Mouse (Mus musculus) ovary, adult 18-20 months (tissue): ENCODE measurements around the gene Hist1h4c.
A peak's percentile ranks its signal among the peaks of the same experiment; 100 is the strongest.

Source experiments
- DNase-seq: peaks from one replicate; pipeline ENCODE4 v3.0.0; 2022; ENCODE audit warnings: low spot score, mixed read lengths

Gene Hist1h4c

DNA sequence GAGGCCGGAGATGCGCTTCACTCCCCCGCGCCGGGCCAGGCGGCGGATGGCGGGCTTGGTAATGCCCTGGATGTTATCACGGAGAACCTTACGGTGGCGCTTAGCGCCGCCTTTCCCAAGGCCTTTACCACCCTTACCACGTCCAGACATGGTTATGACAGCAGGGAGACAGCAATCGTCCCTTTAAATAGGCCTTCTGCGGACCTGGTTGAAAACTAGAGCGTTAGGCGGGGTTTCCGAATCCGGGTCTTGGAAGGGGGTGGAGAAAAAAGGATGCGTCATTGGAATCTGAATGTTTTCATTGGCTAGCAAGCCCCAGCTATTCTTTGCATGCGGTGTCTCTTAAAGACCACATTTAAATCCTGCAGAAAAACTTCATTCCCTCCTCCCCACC lies at the start of gene Hist1h4c:
Gene Hist1h4c, minus strand, starts transcription at position 155 of the 394 bp plus-strand sequence.
- DNase-seq: peak; percentile 97

DNA sequence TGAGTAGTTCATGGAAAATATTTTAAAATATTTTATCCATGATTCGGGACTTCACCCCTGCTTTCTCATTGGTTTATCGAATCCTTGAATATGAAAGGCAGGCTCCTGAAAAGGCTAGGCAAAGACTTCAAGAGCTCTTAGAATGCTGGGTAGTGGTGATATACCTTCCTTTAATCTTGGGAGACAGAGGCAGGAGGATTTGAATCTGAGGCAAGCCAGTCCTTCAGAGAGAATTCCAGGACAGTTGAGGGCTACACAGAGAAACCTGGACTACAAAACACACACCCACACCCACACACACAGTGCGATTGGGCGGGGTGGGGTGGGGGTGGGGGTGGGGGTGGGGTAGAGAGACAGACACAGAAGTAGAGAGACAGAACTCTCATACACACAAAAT lies 49.6 kb upstream of the Hist1h4c start:
- no peak for DNase-seq

DNA sequence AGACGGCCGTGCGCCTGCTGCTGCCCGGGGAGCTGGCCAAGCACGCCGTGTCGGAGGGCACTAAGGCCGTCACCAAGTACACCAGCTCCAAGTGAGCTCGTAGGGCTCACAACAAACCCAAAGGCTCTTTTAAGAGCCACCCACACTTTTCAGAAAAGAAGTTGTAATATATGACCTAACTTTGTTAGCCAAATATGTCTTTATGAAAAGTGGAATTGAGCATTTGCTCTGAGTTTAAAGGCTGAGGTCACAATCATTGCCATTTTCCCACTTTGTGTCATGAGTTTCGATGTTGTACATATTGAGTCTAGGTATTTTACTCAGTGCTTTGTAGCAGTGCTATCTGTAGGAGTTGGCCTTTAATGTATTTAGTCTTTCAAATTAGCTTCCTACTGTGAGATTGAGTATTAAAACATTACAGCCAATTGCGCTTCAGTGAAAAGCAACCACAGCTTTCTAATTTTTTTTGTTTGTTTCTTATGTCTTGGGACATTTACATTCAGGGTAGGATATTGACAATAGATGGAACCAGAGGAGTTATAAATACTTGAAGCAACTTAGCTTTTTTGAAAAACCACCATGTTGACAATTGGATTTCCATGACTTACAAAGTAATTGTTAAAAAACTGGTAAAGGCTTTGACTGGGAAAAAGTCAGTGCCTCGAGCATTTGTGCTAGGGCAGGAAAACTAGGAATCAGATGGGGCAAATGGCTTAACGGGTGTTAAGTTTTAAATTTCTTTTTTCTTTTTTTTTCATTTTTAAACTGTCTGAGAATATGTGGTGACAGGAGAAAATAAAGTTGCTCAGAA lies 49.0 kb upstream of the Hist1h4c start:
- DNase-seq: no peak

DNA sequence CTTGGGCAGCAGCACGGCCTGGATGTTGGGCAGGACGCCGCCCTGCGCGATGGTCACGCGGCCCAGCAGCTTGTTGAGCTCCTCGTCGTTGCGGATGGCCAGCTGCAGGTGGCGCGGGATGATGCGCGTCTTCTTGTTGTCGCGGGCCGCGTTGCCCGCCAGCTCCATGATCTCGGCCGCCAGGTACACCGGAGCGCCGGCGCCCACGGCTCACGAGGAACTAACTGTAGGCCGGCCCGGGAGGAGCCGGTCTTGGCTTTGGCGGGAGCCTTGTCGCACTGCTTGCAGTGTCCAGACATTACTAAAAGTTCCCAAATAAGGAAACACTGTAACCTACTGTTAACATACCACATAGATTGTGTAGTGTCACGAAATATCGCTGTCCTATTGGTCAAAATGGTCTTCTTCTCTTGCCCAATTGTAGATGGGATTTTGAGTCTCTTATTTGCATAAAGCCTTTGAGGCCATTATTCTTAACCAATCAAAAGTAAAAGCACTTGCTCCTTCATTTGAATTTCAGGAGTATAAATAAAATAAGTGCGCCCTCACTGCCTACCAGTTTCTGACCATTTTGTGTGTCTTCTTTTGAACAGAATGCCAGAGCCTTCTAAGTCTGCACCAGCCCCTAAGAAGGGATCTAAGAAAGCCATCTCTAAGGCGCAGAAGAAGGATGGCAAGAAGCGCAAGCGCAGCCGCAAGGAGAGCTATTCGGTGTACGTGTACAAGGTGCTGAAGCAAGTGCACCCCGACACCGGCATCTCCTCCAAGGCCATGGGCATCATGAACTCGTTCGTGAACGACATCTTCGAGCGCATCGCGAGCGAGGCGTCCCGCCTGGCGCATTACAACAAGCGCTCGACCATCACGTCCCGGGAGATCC lies 48.2 kb upstream of the Hist1h4c start, which contains the start of gene Hist1h2bb:
Gene Hist1h2bb, plus strand, starts transcription at position 534 of the 880 bp plus-strand sequence.
- DNase-seq: peak; percentile 45

DNA sequence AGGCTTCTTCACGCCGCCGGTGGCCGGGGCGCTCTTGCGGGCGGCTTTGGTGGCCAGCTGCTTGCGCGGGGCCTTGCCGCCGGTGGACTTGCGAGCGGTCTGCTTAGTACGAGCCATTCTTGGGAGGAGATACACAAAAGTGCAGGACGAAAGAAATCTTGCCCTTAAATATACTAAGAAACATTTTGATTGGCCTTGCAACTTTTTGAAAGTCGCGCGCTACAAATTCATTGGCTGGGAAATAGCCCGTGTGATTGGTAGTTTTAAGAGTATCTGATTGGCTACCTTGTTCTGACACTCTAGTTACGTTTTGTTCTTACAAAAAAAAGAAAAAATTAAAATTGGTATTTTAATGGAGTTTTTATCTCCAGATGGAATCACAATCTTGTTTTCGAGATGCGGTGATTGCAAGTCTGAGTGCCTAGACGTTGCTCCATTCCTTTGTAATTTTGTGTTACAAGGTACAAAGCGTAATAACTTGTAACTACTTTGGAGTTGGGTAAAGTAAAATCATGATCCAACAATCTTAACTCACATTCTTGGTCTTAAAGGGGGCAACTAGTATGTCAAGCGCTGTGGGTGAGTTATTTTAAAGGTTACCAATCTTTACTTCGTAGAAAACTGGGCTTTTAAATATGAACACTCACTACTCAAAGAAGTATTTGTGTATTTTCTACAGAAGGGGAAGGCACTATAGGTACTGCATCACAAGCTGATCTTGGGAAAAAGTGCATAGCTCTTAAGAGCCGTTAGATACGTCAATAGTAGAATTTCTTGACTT lies 47.3 kb upstream of the Hist1h4c start, which contains the start of gene Hist1h3c:
Gene Hist1h3c, minus strand, starts transcription at position 222 of the 781 bp plus-strand sequence.
- peak; percentile 59 for DNase-seq

DNA sequence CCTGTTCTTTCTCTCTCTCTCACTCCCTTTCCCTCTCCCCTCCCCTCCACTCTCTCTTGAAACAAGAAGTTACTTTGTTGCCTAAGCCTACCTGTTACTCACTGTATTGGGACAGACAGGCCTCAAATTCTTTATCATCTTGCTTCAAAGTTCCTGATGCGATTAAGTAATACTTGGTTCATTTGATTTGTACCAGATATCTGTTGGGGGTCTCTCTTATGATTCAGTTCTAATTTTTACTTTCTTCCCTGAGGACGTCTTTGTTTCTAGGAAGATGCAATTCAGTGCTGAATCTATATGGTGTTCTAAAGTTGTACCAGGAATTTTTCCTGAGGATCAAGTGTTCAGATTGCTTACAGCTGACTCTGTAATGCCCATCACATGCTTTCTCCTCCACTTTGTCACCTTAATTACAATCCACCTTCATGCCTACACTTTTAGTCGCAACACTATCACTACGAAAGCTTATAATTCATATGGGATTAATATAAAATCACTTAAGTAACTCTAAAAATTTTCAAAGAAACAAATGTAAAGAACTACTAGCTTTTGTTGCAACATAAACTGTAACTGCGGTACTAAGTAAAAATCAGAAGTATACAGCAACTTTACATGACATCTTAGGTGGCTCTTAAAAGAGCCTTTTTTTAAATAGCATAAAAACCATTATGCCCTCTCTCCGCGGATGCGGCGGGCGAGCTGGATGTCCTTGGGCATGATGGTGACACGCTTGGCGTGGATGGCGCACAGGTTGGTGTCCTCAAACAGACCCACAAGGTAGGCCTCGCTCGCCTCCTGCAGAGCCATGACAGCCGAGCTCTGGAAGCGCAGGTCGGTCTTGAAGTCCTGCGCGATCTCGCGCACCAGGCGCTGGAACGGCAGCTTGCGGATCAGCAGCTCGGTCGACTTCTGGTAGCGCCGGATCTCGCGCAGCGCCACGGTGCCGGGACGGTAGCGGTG lies 46.4 kb upstream of the Hist1h4c start:
- DNase-seq: no peak

DNA sequence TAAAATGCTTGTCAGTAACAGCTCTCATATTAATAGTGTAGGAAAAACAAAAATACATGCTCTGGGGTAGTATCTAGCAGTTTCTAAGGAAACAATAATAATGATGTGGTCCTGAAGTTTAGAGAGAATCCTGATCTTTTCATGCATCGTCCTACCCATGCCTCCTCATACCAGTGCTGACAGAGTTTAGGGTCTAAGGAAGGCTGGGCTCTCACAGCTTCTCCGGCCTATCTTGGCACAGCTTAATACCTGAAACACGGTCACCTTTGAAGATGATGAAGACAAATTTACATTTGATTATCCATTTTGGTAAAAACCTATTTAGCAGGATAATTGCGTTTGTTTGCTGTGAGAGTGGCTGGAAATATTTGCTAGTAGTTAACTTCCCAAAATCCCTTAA lies 45.7 kb upstream of the Hist1h4c start:
- no peak for DNase-seq

DNA sequence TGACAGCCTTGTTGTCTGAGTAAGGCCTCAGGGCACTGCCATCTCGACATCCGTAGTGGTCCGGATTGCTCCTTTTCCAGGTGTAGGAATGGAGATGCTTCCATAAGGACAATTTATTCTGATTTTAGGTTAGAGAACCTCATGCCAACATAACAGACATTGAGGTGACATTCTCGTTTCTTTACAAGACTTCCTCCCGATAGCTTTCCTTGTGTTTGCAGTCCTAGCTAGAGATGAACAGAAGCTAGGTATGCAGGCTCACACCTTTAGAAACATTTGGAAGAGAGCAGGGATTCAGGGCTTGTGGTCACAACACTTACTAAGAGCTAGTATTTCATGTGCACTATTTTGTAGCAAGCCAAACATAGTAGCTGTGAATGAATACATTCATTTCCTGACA lies 45.0 kb upstream of the Hist1h4c start:
- no peak for DNase-seq

DNA sequence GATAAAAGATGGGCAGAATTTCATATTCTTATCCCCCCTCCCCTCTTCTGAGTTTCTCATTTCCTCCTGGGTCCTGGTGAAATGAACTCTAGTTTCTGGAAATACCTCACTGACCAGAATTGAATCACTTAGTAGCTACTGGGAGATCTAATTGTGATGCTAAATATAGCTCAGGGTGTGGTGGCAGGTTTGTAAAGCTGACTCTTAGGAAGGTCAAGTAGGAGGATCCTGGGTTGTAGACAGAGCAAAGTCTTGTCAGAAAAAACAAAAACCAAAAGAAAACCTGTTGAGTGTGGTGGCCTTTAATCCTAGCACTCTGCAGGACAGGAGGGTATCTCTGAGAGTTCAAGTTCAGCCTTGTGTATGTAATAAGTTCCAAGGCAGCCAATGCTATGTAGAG lies 43.8 kb upstream of the Hist1h4c start:
- no peak for DNase-seq

DNA sequence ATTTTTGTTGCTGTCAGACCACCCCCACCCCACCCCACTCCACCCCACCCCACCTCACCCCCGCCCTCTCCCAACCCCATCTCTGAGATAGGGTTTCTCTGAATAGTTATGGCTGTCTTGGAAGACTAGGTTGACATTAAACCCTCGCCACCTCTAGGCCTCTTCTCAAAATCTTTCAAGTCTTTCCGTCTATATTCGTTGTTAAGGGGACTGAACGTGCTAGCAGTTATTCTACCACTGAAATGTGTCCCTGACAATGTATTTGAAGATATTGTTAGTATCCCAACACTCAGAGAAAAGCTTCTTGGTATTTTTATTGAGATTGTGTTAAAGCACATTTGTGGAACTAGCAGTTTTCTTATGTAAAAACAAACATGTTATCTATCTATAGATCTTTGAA lies 42.7 kb upstream of the Hist1h4c start:
- no peak for DNase-seq

DNA sequence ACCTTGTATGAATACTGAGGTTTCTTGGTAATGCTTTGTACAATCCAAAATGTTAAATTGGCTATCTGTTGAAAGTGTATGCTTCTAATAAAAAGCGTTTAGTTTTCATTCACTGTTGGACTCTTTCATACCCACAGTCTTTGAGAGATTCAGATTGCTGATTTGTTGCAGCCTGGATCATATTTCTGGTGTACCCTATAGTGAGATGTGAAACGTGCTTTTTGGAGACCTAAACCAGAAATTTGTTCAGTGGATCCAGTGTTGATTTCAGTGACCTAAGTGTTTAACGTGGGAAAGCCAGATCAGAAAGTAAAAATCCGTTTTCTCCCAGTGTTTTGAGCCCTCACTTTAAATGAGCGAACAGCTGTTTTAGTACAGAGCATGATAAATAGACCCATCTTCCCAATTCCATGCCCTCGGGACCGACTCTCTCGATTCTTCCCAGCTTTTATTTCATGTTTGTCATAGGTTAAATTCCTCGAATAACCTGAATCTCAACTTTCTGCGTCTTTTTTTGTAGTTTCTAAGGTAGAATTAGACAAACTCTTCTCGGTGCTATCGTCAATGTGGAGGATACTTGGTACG lies 42.1 kb upstream of the Hist1h4c start:
- DNase-seq: no peak

DNA sequence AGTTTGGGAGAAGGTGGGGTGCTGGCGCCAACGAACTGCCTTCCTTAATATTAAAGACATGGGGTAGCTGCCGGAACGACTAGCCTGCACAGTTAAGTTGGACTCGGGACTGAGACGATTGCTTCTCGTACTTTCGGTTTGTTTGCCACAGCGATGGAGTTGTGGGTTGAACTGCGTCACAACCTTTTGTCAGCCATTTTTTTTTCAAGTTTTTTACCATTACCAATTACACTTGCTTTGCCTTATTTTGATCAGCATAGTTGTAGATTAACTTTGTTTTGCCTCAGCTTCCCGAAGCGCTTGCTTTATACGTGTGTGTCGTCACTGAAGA lies 41.6 kb upstream of the Hist1h4c start:
- no peak for DNase-seq

DNA sequence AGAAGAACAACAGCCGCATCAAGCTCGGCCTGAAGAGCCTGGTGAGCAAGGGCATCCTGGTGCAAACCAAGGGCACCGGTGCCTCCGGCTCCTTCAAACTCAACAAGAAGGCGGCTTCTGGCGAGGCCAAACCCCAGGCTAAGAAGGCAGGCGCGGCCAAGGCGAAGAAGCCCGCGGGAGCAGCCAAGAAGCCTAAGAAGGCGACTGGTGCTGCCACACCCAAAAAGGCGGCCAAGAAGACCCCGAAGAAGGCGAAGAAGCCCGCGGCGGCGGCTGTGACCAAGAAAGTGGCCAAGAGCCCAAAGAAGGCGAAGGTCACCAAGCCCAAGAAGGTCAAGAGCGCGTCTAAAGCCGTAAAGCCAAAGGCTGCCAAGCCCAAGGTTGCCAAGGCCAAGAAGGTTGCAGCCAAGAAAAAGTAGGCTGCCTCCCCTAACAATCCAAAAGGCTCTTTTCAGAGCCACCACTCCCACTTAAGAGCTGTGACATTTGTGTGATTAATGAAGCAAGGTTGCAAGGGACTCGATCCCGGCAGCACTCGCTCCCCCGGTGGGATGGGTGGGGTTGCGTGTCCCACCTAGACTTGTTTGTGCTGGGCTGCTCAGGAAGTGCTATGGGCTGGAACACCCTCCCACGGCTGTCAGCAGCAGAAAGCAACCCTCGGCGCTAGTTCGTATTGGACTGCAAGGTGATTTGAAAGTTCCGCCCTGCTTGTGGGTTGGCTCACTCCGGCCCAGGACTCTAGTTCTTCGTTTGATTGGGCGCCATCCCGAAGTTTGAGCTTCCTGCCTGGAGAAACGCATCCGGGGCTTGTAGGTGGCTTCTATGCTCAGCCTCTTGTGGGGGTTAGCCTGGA lies 41.0 kb upstream of the Hist1h4c start:
- DNase-seq: peak; percentile 93

DNA sequence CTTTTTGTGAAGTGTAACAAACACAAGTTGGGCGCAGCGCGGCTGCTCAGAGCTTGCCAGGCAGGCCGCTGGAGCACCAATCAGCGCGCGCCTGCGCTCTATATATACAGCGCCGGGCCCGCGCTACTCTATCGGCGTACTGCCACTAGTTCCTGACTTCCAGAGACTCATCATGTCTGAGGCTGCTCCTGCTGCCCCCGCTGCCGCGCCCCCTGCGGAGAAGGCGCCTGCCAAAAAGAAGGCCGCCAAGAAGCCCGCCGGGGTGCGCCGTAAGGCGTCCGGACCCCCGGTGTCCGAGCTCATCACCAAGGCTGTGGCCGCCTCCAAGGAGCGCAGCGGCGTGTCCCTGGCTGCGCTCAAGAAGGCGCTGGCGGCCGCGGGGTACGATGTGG lies 40.4 kb upstream of the Hist1h4c start, which contains the start of gene Hist1h1c:
Gene Hist1h1c, plus strand, starts transcription at position 132 of the 392 bp plus-strand sequence.
- DNase-seq: peak; percentile 84

DNA sequence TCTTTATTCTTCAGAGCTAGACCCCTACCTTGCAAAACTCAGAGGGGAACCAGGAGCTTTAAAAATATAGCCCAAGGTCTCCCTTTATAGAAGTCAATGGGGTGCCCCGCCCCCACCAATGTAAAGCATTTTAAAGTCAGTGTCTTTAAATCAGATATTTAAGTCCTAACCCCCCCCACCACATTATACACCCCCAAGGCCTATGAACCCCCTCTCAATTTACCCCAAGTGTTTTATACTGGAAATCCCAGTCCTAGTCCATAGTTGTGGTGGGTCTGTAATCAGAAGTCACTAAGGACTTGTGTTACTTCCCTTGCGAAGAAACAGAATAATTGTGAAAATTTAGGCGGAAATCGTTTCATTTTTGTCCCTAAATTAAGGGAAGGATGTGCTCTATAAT lies 39.8 kb upstream of the Hist1h4c start:
- no peak for DNase-seq

DNA sequence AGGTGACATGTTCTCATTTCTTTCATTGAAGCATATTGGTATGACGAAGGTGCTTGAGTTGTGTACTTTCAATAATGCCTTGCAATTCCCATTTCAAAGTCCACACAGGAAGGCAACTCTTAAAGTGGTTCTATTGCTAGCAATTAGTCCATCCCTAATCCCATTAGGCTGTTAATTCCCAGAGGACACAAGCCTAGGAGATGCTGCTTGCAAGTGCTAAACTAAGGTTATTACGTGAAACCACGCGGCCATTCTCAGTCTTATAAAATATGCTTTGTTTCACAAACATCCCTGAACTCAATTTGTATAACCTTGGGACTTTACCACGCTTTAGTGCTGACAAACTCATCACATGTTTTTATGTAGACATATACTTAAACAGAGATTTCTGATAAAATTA lies 38.8 kb upstream of the Hist1h4c start:
- DNase-seq: no peak

DNA sequence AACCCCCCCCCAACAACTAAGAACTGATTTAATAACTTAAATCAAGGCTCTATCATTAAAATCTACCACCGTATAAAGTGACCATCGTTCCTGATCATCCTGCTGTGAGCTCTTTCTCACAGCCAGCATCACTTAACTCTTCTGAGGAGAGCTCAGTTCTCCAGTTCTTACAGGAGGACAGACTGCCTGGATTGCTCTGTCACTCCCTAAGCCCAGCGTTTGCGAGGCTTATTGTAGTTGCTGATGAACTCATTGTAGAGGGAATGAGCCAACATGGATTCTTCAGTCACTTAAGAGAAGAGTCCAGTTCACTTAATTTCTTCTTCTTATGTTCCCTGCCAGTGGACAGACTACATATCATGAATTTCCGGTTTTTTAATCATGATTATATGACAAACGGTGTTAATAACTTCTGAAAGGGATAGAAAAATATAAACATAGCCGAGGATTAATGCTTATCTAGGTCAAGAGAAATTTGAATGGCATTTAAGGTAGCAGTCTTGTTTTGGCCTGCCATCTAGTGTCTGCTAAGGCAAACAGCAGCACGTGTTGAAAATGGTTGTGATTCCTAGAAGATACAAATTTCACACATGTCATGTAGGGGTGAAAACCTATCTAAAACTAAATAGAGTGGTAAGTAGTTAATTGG lies 34.0 kb upstream of the Hist1h4c start:
- no peak for DNase-seq

DNA sequence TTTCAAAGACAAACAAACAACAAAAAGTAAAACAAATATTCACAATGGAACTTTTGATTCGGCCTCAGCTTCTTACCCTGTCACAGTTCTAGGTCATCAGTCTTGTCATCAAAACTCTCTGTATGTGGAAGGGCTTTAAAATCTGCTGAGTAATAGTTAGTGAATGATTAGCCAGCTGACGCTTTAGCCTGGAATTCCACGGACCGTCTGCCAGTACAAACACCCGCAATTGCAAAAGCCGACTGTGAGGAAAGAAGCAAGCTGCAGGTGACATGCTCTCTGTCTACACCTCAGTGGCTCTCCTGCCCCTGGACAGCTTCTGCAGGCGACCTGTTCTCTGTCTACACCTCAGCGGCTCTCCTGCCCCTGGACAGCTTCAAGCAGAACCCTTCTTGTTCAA lies 32.2 kb upstream of the Hist1h4c start:
- no peak for DNase-seq

DNA sequence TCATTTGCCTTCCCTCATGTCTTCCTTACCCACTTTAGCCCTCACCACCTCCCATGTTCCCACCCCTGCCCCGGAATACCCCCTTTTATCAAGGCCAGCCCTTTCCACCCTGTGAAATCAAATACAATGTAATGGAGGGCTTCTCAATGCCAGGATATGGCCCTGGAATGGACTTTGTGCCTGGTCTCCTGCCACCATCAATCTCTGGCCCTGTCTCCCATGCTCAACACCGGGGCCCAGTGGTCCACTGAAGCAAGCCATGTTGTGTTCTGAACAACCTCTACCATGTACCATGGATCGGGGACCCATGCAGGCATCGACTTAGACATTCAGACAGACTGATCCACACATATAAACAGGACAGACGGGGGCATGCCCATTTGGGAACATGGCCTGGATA lies 31.5 kb upstream of the Hist1h4c start:
- no peak for DNase-seq
